Comparison of ENCODE assay signal across 13 mouse cellular contexts in genomic region chr1:92144868-92145534, GRCm38 (mm10). TPM values are rescaled to one million over a fixed set of nuclear protein-coding genes. Genes with fewer than 3 reads are reported as not detected.
DNase-seq lines count a peak whose midpoint lies in the region; ATAC-seq and TF ChIP-seq lines count a peak whose summit lies in the region.
"Had no signal": no experiment of that assay in that cellular context is flagged by ENCODE, and none has a peak within 500 bp of the region (broad histone marks: within the 10 kb centered on the region; RNA-seq: fewer than 3 reads in every experiment).

No protein-coding gene starts in this region.

- no peak for TF ChIP-seq CTCF in kidney, postnatal 0 days (IDR thresholded peaks at IDR 0.05; ENCODE audit: low read depth)
- TF ChIP-seq CTCF in intestine, postnatal 0 days (IDR thresholded peaks at IDR 0.05; ENCODE audit: low read depth): no peak

- H3K4me3 ChIP-seq in kidney, postnatal 0 days (replicated peaks; ENCODE audit: low read depth, low read length): no peak overlapping the region
- H3K4me3 ChIP-seq in intestine, postnatal 0 days (ENCODE audit: low read depth, low read length): no peak overlapping the region
- H3K4me3 ChIP-seq: neural tube, embryonic 15.5 days had no signal

- WGBS in kidney, postnatal 0 days: 53% methylated on average over 6 of the region's 6 CpGs
- 52% methylated on average over 6 of the region's 6 CpGs for WGBS in intestine, postnatal 0 days

- H3K4me2 ChIP-seq in kidney, postnatal 0 days (ENCODE audit: low read length): no peak overlapping the region
- H3K4me2 ChIP-seq in intestine, postnatal 0 days (replicated peaks; ENCODE audit: low read depth): no peak overlapping the region
- H3K4me2 ChIP-seq: neural tube, embryonic 15.5 days had no signal

- no peak for ATAC-seq in kidney, postnatal 0 days (replicated peaks; ENCODE audit: low FRiP score, low read depth)
- peak; percentile 76 for ATAC-seq in intestine, postnatal 0 days
- ATAC-seq: midbrain, embryonic 16.5 days had no signal

- no peaks in the 10 kb centered on the region for H3K27me3 ChIP-seq in kidney, postnatal 0 days (ENCODE audit: insufficient read depth, low read length)
- H3K27me3 ChIP-seq in intestine, postnatal 0 days (replicated peaks; ENCODE audit: control insufficient read depth, insufficient read depth, low read length): no peaks in the 10 kb centered on the region
- H3K27me3 ChIP-seq: neural tube, embryonic 15.5 days had no signal

- no peaks in the 10 kb centered on the region for H3K9me3 ChIP-seq in kidney, postnatal 0 days (replicated peaks; ENCODE audit: low read length)
- no peaks in the 10 kb centered on the region for H3K9me3 ChIP-seq in intestine, postnatal 0 days (ENCODE audit: control insufficient read depth)
- H3K9me3 ChIP-seq: neural tube, embryonic 15.5 days had no signal

- DNase-seq in adrenal gland, adult 2 months: peak; percentile 62
- no peak for DNase-seq in adrenal gland, adult 18-20 months (ENCODE audit: low spot score in 2 of 2)
- DNase-seq in kidney, postnatal 0 days (ENCODE audit: low spot score): peak; percentile 60
- no peak for DNase-seq in kidney, adult 11 months
- DNase-seq in adrenal gland, postnatal 36 days: peak; percentile 51 to 55
- DNase-seq in lung, postnatal 4 days: no peak
- DNase-seq in ovary, postnatal 14 days (ENCODE audit: low spot score): no peak
- DNase-seq: kidney, postnatal 4 days; right cerebral cortex, postnatal 25 days; thymus, postnatal 4 days had no signal

- H3K4me1 ChIP-seq in kidney, postnatal 0 days (replicated peaks; ENCODE audit: insufficient read depth, low read length): peaks cover 6% of the 10 kb centered on the region; the same call in 1 of the 2 replicates
- H3K4me1 ChIP-seq in intestine, postnatal 0 days (replicated peaks; ENCODE audit: control insufficient read depth, insufficient read depth, low read length): peaks cover 8% of the 10 kb centered on the region

- H3K9ac ChIP-seq in kidney, postnatal 0 days (ENCODE audit: low read depth, low read length): no peak overlapping the region
- H3K9ac ChIP-seq in intestine, postnatal 0 days (ENCODE audit: low read depth, low read length): no peak overlapping the region
- H3K9ac ChIP-seq: neural tube, embryonic 15.5 days had no signal

- H3K27ac ChIP-seq in kidney, postnatal 0 days: no peak overlapping the region
- peak overlapping the region; percentile 35; the same call in 1 of the 2 replicates for H3K27ac ChIP-seq in intestine, postnatal 0 days (ENCODE audit: low read depth, low read length)
- H3K27ac ChIP-seq: neural tube, embryonic 15.5 days had no signal

- H3K36me3 ChIP-seq in kidney, postnatal 0 days (ENCODE audit: insufficient read depth, low read length): 0 out of 2 replicates have a peak, but pooled peaks cover 4% of the 10 kb centered on the region
- H3K36me3 ChIP-seq in intestine, postnatal 0 days (ENCODE audit: control insufficient read depth, insufficient read depth): no peaks in the 10 kb centered on the region; the same call in 1 of the 2 replicates

RNA-seq across cellular contexts. Expression of gene Hdac4, which starts 50.5 kb away (rescaled TPM):
- total RNA-seq in adrenal gland, adult 2 months (2021): 10 to 100 TPM; 57.4 to 90.9 TPM
- polyA plus RNA-seq in adrenal gland, adult 2 months (2012; rRNA removed): 55.5 and 81.4 TPM in 2 replicates
- 10 to 100 TPM; 45.9 to 95.4 TPM for total RNA-seq in adrenal gland, adult 18-20 months (2021)
- 13.1 and 13.9 TPM in 2 replicates for polyA plus RNA-seq in kidney, postnatal 0 days (2015; fragmentation: Nextera tagmentation; extraction: Ambion mirVana)
- 10 to 100 TPM; 76.9 to 97.4 TPM for total RNA-seq in adrenal gland, postnatal 36 days (2021)
- 6.7 and 7.1 TPM in 2 replicates for polyA plus RNA-seq in intestine, postnatal 0 days (2015; fragmentation: Nextera tagmentation; extraction: Ambion mirVana)

Comparison
In these comparisons a context has a peak if more than half of its experiments do, and no peak if none do; other contexts are left out.
1. DNase-seq: peak in adrenal gland, adult 2 months (single experiment), kidney, postnatal 0 days (single experiment) and adrenal gland, postnatal 36 days (2 of 2); none in adrenal gland, adult 18-20 months (0 of 2), kidney, adult 11 months (single experiment), lung, postnatal 4 days (0 of 2) and ovary, postnatal 14 days (single experiment).